In genomic region chr1:89382021-89382420, GRCm38 (mm10) we compare ENCODE assay signal across 23 mouse cellular contexts.
DNase-seq lines count a peak whose midpoint lies in the region; ATAC-seq lines count a peak whose summit lies in the region.
"Had no signal": no experiment of that assay in that cellular context is flagged by ENCODE, and none has a peak within 500 bp of the region (broad histone marks: within the 10 kb centered on the region; RNA-seq: fewer than 3 reads in every experiment).

No protein-coding gene starts in this region.

- no peak overlapping the region for H3K4me3 ChIP-seq in forebrain, embryonic 16.5 days (replicated peaks; ENCODE audit: low read length)
- H3K4me3 ChIP-seq: embryonic facial prominence, embryonic 15.5 days; erythroblast, embryonic 14.5 days; forebrain, embryonic 10.5 days; heart, embryonic 10.5 days; heart, embryonic 15.5 days; hindbrain, embryonic 10.5 days; intestine, embryonic 15.5 days had no signal

- 78% methylated on average over 6 of the region's 6 CpGs for WGBS in forebrain, embryonic 16.5 days

- H3K27me3 ChIP-seq in forebrain, embryonic 16.5 days (replicated peaks; ENCODE audit: control insufficient read depth, insufficient read depth, low read length), result no peaks in the 10 kb centered on the region
- H3K27me3 ChIP-seq: embryonic facial prominence, embryonic 15.5 days; heart, embryonic 15.5 days; intestine, embryonic 15.5 days; Patski had no signal

- no peaks in the 10 kb centered on the region for H3K9me3 ChIP-seq in forebrain, embryonic 16.5 days (ENCODE audit: control insufficient read depth, low read length)
- H3K9me3 ChIP-seq: embryonic facial prominence, embryonic 15.5 days; forebrain, embryonic 10.5 days; heart, embryonic 10.5 days; heart, embryonic 15.5 days; hindbrain, embryonic 10.5 days; intestine, embryonic 15.5 days had no signal

- no peaks in the 10 kb centered on the region for H3K36me3 ChIP-seq in forebrain, embryonic 16.5 days (ENCODE audit: control insufficient read depth, insufficient read depth)
- H3K36me3 ChIP-seq: embryonic facial prominence, embryonic 15.5 days; forebrain, embryonic 10.5 days; heart, embryonic 10.5 days; heart, embryonic 15.5 days; hindbrain, embryonic 10.5 days; intestine, embryonic 15.5 days had no signal

- no peak overlapping the region for H3K27ac ChIP-seq in forebrain, embryonic 16.5 days (ENCODE audit: low read length)
- H3K27ac ChIP-seq: embryonic facial prominence, embryonic 15.5 days; forebrain, embryonic 10.5 days; heart, embryonic 10.5 days; heart, embryonic 15.5 days; hindbrain, embryonic 10.5 days; hindbrain, embryonic 14.5 days; intestine, embryonic 15.5 days had no signal

- H3K4me1 ChIP-seq in forebrain, embryonic 16.5 days (replicated peaks; ENCODE audit: control insufficient read depth, insufficient read depth, low read length), result no peaks in the 10 kb centered on the region
- H3K4me1 ChIP-seq: embryonic facial prominence, embryonic 15.5 days; forebrain, embryonic 10.5 days; heart, embryonic 10.5 days; heart, embryonic 15.5 days; hindbrain, embryonic 10.5 days; intestine, embryonic 15.5 days had no signal

- no peak for ATAC-seq in forebrain, embryonic 16.5 days
- ATAC-seq: activated CD4-positive, CD25-positive, alpha-beta regulatory T cell, adult 4 months; forebrain, embryonic 14.5 days; intestine, embryonic 15.5 days; Patski had no signal

- H3K9ac ChIP-seq in forebrain, embryonic 16.5 days (replicated peaks; ENCODE audit: low read depth, low read length), result no peak overlapping the region
- H3K9ac ChIP-seq: embryonic facial prominence, embryonic 15.5 days; heart, embryonic 15.5 days; hindbrain, embryonic 14.5 days; intestine, embryonic 15.5 days had no signal

- no peak overlapping the region for H3K4me2 ChIP-seq in forebrain, embryonic 16.5 days (ENCODE audit: low read length)
- H3K4me2 ChIP-seq: embryonic facial prominence, embryonic 15.5 days; heart, embryonic 15.5 days; hindbrain, embryonic 14.5 days; intestine, embryonic 15.5 days had no signal

- peak; percentile 46 for DNase-seq in Muller cell, postnatal 12 days (ENCODE audit: inconsistent ontology term)
- DNase-seq in cerebellum, adult 11-12 months, result peak; percentile 81
- DNase-seq in cerebellum, adult 9-10 months, result peak; percentile 82
- DNase-seq in cerebellum, postnatal 25 days, result peak; percentile 63 to 72
- DNase-seq in adrenal gland, adult 8-10 months, result no peak
- no peak for DNase-seq in kidney, postnatal 25 days
- DNase-seq: adrenal gland, postnatal 25 days; embryo, embryonic 11 days; gastrocnemius, postnatal 10 days; heart, adult 18-20 months; kidney, adult 18-20 months had no signal

Comparison
In these comparisons a context has a peak if more than half of its experiments do, and no peak if none do; other contexts are left out.
1. DNase-seq: peak in Muller cell, postnatal 12 days (single experiment), cerebellum, adult 11-12 months (single experiment), cerebellum, adult 9-10 months (single experiment) and cerebellum, postnatal 25 days (2 of 2); none in adrenal gland, adult 8-10 months (single experiment) and kidney, postnatal 25 days (0 of 2).